Mouse (Mus musculus) large intestine, adult 2 months (tissue): Measurements from ENCODE around the gene Rusc1. TPM values are rescaled to one million over a fixed set of nuclear protein-coding genes. Genes with fewer than 3 reads are reported as not detected.

Source experiments
- polyA plus RNA-seq: library from polyadenylated mRNA; depleted of rRNA; stranded (reverse); fragments of >200 nt; gene quantifications from 2 replicates; pipeline ENCODE4 v1.2.3, GENCODE M21; 2012; rRNA removed

The Rusc1 gene
- polyA plus RNA-seq, 1 experiment: 43.8 TPM

Other genes with a start within 250 kb of the Rusc1 start
- gene Msto1, start 179.3 kb downstream of the Rusc1 start, polyA plus RNA-seq: 18.4 and 18.8 TPM in 2 replicates
- gene Ash1l, start 142.7 kb downstream of the Rusc1 start, polyA plus RNA-seq: 3.8 and 6.5 TPM in 2 replicates
- gene Dap3, start 142.1 kb downstream of the Rusc1 start, polyA plus RNA-seq: 44.8 and 46.9 TPM in 2 replicates
- gene Gm43738, start 7.8 kb upstream of the Rusc1 start, polyA plus RNA-seq: not detected in 2 replicates
- gene Fdps, start 8.6 kb upstream of the Rusc1 start, polyA plus RNA-seq: 160 and 206 TPM in 2 replicates
- 181 and 448 TPM in 2 replicates for gene Pklr, start 42.8 kb upstream of the Rusc1 start, polyA plus RNA-seq
- 0.48 and 0.52 TPM in 2 replicates for gene Hcn3, start 66.9 kb upstream of the Rusc1 start, polyA plus RNA-seq
- 41.1 and 53.0 TPM in 2 replicates for gene Clk2, start 71.5 kb upstream of the Rusc1 start, polyA plus RNA-seq
- gene Scamp3, start 84.2 kb upstream of the Rusc1 start, polyA plus RNA-seq: 88.5 and 107 TPM in 2 replicates
- 23.0 and 30.1 TPM in 2 replicates for gene Fam189b, start 89.8 kb upstream of the Rusc1 start, polyA plus RNA-seq
- gene Gba, start 109.6 kb upstream of the Rusc1 start, polyA plus RNA-seq: 88.5 and 99.3 TPM in 2 replicates
- gene Thbs3, start 121.9 kb upstream of the Rusc1 start, polyA plus RNA-seq: 20.8 and 22.8 TPM in 2 replicates
- 171 and 186 TPM in 2 replicates for gene Mtx1, start 133.8 kb upstream of the Rusc1 start, polyA plus RNA-seq
- gene Muc1, start 135.7 kb upstream of the Rusc1 start, polyA plus RNA-seq: 0.99 and 1.6 TPM in 2 replicates
- 170 and 221 TPM in 2 replicates for gene Krtcap2, start 152.7 kb upstream of the Rusc1 start, polyA plus RNA-seq
- gene Trim46, start 153.0 kb upstream of the Rusc1 start, polyA plus RNA-seq: 2.1 TPM in 2 replicates
- 355 and 356 TPM in 2 replicates for gene Dpm3, start 166.0 kb upstream of the Rusc1 start, polyA plus RNA-seq
- 108 and 123 TPM in 2 replicates for gene Slc50a1, start 177.3 kb upstream of the Rusc1 start, polyA plus RNA-seq
- gene Efna1, start 187.8 kb upstream of the Rusc1 start, polyA plus RNA-seq: 78.0 and 93.8 TPM in 2 replicates
- 6.0 and 7.4 TPM in 2 replicates for gene Efna3, start 229.7 kb upstream of the Rusc1 start, polyA plus RNA-seq
- 14.5 and 14.6 TPM in 2 replicates for gene Efna4, start 244.7 kb upstream of the Rusc1 start, polyA plus RNA-seq